Mouse (Mus musculus): ENCODE measurements around the gene Zbtb48.
A peak's percentile ranks its signal among the peaks of the same experiment; 100 is the strongest.

Zbtb48 gene

GRCm38 (mm10) chr4:152029997-152030396, 2.5 kb upstream of the Zbtb48 start:
- DNase-seq (ENCODE audit: low spot score in 2 of 2), result no peak

GRCm38 (mm10) chr4:152029087-152029486, 1.6 kb upstream of the Zbtb48 start:
- DNase-seq (ENCODE audit: low spot score in 2 of 2), result no peak

DNA sequence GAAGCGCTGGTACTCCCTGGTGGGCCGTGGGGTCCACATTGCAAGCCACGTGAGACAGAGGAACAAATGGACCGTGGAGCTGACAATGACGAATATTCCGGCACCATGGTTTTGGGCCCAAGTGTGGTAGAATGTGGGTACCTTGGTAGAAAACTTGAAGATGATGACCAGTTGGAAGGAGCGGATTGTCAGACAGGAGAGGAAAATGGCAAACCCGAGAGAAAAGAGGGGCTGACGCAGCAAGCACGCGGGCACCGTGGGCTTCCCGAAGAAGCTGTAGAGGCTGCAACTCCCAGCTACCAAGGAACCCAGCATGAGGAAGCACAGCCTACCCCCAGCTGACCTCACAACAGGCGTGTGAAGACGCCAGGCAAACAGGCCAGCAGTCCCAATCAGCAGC, 985 bp upstream of the Zbtb48 start:
- DNase-seq (ENCODE audit: low spot score in 2 of 2), result no peak

DNA sequence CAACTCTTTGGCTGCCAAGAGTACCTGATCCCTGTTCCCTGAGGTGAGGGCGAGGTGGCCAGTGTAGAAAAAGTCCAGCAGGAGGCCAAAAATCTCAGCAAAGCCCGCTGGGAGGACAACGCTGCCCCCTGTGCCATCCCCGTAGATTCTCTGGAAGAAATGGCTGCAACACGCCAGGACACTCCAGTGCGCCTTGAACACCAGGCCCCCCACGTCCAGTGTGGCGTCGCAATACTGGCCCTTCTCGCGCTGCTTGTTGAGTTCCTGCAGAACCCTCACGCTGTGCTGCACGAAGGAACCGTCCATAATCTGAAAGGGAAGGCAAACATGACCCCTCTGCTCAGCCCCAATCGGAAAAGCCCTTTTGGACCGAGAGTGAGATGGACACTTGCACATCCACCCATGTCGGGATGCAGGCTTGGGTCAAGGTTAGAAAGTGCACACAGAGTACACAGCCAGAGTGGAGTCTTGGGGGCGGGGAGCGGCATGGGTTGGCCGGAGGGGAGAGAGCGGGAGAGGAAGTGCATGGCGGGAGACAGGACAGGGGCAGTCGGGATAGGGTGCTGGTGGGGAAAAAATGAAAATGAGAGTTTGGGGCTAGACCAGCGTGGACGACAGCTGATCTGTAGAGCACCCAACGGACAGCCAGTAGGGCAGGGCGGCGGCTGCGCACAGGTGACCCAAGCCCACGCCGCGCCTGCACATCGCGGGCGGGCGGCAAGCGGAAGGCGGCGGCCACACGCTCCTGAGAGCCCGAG, 541 bp downstream of the Zbtb48 start:
- DNase-seq (ENCODE audit: low spot score in 2 of 2), result no peak

GRCm38 (mm10) chr4:152024525-152024924, 2.9 kb downstream of the Zbtb48 start:
- no peak for DNase-seq (ENCODE audit: low spot score in 2 of 2)

DNA sequence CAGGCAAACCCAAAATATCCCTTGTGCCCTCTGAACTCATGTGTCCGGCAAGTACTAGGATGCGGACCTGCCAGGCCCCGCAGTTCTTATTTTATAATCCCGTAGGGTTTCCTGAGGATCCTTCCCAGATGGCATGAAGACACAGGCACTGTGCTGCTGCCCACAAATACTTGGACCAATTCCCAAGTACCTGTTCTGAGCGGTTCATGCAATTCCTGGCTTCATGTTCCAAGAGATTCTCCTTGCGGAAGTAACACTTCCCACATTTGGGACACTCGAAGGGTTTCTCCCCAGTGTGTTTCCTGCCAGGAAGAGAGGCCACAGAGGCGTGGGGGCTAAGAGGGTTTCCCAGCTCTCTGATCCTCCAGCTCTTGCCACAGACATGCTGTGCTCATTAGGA, 5.0 kb downstream of the Zbtb48 start:
- no peak for DNase-seq (ENCODE audit: low spot score in 2 of 2)

DNA sequence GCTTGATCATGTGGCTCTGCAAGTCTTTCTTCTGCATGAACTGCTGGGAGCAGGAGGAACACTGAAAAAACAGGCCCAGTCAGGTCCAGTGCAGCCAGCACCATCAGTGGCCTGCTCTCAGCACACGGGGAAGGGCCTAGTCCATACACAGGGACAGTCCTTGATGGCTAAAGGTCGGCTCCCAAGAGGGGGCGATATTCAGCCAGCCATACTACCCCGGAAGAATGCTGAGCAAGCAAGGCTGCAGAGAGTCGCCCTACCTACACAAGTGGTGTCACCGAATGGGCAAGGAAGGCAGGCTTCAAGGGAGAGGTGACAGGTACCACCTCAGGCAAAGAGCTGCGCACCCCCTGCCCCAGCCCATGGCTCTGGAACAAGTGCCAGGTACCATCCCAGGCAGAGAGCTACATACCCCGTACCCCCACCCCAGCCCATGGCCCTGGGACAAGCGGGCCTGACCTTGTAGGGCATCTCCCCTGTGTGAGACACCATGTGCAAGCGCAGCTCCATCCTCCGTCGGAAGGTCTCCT, 5.8 kb downstream of the Zbtb48 start:
- DNase-seq (ENCODE audit: low spot score in 2 of 2), result no peak

DNA sequence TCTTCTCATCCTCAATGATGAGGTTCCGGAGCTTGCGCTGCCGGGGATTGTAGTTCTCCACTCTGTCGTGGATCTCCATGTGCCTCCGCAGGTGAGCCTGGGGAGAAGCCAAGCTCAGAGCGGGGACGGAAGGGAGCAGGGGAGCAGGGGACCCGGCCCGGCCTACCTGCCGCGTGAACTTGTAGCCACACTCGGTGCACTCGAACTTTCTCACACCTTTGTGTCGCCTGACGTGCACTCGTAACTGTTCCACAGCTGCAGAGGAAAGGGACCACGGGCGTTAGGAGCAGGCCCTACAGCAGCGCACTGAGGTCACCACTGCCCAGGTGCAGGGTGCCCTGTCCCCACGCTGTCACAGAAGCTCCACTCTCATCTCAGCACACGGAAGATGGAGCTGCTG, 7.4 kb downstream of the Zbtb48 start:
- DNase-seq (ENCODE audit: low spot score in 2 of 2), result no peak

GRCm38 (mm10) chr4:152019073-152019472, 8.4 kb downstream of the Zbtb48 start:
- no peak for DNase-seq (ENCODE audit: low spot score in 2 of 2)

DNA sequence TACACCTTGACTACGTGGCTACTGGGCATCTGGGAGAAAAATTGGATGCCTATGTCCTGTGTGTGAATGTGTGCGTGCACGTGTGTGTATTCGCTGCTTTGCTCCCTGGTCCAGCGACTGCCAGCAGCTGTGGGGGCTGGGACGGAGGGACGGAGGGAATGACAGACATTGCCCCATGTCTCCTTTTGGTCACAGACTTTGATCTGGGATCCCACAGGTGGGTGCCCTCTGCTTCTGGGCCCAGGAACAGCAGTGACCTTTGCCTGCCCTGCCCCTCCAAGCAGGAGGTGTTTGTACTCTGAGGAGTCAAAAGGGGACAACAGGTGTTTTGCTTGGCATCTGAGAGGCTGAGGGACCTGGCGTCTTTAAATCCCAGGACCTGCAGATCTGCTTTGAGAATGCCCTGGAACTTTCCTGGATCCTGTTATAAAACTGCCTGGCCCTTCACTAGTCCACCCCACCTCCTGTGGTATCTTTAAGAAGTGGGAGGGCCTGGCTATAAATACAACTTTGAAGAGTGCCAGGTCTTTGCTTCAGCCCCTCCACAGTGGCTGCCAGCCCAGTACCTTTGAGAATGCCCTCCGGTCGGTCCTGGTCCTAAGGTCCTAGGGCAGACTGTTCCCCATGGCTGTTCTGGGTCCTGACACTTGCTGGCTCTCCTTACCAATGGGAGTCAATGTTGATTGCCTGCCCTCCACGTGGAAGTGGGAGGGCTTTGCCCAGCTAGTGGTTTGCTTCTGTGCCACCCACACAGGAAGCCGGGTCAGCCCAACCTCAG, 14.2 kb downstream of the Zbtb48 start:
- peak; percentile 73 to 82 for DNase-seq (ENCODE audit: low spot score in 2 of 2)

- DNase-seq (ENCODE audit: low spot score in 2 of 2), result no peak
These were observed 15.4 kb downstream of the Zbtb48 start for GRCm38 (mm10) chr4:152012109-152012508.

DNA sequence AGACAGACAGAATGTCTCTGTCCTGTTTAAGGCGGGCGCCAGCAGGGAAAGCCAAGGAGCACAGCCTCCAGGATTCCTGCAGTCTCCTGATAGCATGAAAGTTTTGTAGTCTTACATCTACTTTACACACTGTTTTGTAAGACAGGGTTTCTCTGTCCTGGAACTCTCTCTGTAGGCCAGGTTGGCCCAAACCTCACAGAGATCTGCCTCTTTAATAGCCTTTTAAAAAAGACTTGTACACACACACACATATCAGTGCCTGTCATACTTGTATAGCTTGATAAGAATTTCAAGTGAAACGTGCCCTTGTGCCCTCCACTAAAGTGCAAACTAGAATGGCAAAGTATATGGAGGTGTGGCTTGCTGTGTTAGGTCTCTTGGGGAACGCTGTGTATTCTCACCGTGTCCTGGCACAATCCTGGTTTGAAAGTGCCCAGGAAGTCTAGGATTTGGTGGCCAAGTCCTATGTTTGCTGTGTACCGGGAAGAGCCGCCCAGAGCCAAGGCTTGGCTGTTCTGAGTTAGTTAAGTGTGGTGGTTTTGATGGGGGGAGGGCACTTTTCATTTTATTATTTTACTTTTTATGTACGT, 16.2 kb downstream of the Zbtb48 start:
- DNase-seq (ENCODE audit: low spot score in 2 of 2), result peak in 1 of 2 experiments; percentile 24

DNA sequence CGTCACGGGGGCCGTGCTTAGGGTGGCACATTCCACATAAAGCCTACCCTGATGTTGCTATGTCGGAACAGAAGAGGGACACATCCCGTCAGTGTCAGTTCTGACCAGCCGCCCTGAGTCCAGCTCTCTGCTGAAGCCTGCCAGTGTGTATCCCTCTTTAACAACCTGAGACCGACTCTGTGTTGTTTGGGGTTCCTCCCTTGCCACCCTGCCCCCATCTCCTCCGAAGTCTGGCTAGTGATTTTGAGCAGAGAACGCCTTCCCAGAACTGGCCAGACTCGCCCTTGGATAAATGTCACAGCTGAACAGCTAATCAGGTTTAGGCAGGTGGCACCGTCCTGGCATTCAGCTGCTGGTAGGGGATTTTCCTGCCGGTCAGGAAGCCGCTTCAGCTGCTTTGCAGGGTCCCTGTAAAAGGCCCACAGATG, 16.8 kb downstream of the Zbtb48 start:
- no peak for DNase-seq (ENCODE audit: low spot score in 2 of 2)

DNA sequence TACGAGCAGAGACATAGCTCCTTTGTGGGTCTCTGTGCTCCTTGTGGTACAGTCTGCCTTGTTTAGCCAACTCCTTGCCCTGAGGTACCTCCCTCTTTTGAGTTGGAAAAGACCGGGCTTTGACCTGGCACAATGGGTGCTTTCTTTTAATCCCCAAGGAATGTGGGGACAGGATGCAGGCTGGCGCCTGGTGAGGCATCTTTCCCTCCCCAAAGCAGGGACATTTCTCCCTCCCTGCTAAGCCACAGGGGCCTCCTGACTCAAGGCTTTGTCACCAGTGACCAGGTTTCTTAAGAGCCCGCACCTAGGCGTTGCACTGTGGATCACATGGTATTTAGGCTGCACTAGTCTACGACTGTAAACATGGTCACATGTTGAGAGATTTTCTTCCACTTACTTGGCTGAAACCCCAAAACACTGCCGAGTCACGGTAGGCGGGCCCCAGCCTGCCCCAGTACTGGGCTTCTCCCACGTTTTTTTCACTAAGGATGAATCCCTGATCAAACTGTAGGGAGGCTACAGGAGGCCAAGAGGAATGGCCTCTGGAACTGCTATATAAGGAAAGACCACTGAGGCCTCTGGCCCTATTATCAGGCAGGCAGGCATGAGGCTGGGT, 17.3 kb downstream of the Zbtb48 start:
- peak; percentile 68 to 73 for DNase-seq (ENCODE audit: low spot score in 2 of 2)

GRCm38 (mm10) chr4:152009076-152010051, 18.1 kb downstream of the Zbtb48 start:
- DNase-seq (ENCODE audit: low spot score in 2 of 2), result no peak

DNA sequence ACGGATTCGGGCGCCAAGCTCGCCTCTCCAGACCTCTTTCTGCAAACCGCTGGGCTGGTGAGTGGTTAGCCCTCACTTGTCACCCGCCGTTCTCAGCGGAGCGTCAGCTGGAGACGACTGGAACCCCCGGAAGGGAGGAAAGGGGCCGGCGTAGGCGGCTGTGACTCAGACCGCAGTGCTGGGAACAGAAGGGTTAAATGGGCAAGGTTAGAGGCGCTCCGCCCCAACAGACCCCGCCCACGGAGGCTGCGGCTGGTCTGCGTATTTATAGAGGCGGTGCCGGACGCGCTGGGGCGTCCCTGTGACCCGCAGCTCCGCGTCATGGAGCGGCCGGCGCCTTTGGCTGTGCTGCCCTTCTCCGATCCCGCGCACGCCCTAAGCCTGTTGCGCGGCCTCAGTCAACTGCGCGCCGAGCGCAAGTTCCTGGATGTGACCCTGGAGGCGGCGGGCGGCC, 18.8 kb downstream of the Zbtb48 start, which contains the start of gene Klhl21:
Gene Klhl21 (plus strand): TSS at position 182 of the 454 bp plus-strand sequence.
- peak; percentile 96 to 97 for DNase-seq (ENCODE audit: low spot score in 2 of 2)

DNA sequence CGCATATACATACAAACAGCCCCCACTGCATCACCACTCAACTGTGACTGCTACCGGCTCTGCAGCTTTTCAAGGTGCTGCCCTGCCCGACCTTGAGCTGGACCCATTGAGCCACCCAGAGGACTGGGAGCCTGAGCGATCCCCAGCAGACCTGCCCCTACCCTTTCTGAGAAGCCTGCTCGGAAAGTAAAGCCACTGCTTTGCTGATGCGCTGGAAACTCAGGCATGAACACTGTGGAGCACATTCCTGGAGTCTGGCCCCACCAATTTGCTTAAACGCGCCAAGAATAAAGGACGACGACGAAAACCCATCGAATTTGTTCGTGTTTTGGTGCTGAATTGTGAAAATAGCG, 19.3 kb downstream of the Zbtb48 start:
- no peak for DNase-seq (ENCODE audit: low spot score in 2 of 2)

- DNase-seq (ENCODE audit: low spot score in 2 of 2), result peak; percentile 46 to 54
These were observed 19.9 kb downstream of the Zbtb48 start for GRCm38 (mm10) chr4:152007481-152008147.

DNA sequence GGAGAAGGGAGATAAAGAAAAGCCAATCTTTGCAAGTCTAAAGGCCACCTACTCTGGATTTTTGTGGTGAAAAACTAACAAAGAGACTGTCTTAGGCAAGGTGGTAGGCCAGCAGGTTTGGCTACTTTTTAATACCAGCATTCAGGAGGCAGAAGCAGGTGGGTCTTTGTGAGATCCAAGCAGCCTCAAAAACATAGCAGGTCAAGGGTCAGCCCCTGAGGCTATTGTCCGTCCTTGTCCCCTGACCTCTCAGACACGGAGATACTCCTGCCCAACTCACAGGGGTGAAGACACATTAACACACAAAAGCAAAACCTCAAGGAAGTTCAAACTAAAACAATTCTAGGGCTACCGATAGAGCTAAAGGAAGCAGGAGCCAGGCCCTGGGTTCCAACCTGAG, 20.7 kb downstream of the Zbtb48 start:
- no peak for DNase-seq (ENCODE audit: low spot score in 2 of 2)

- no peak for DNase-seq (ENCODE audit: low spot score in 2 of 2)
These were observed 21.3 kb downstream of the Zbtb48 start for GRCm38 (mm10) chr4:152006137-152006536.
